Mouse (Mus musculus): ENCODE results near the gene Sptbn1.

- TF ChIP-seq CTCF (IDR thresholded peaks at IDR 0.05) (no peak), EP300 (IDR thresholded peaks at IDR 0.05) (no peak)
Observed at GRCm38 (mm10) chr11:30210100-30210811, 57.7 kb downstream of the Sptbn1 start.
